Mouse (Mus musculus): Measurements from ENCODE around the gene Dtnbp1.

DNA sequence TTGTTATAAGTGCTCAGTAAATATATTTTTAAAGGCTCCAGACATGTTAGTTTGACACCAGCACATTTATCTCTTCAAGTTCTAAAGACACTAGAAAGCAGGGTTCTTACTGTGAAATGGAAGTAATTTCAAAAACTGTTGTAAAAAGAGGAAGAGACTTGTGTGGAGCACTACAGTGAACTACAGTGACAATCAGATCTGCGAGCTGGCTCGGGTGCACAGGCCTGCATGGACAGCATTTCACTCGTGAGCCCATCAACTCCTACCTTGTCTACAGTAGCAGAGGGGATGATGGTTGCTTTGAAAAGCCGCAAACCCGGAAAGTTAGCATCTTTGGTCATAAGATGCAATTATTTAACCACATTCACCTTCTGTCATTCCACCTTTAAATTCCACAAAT, 5.6 kb downstream of the Dtnbp1 start:
- TF ChIP-seq CTCF (conservative IDR thresholded peaks at IDR 0.05; ENCODE audit: low read length) (no peak), POU5F1 (IDR thresholded peaks at IDR 0.05; ENCODE audit: borderline replicate concordance, low read length) (no peak)

Measured in E14TG2a.4 (cell line).